Comparison of ENCODE assay signal across 20 mouse cellular contexts in the genomic region with DNA sequence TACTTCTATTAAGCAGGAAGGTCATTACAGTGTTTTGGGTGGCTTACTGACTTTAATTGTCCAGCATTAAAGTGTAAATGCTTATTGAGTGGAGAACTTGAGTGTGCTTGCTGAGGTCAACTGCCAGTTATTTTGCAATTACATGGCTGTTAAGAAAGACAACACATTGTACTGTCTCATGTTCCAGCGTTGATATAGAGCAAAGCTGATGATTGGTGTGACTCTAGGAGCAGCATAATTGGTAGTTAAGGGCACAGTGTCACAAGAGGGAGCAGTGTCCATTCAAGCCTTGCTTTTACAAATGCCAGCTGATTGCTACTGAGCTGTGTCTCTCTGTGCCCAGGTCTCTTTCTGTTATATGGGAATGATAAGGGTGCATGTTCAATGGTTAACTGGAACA.
DNase-seq lines count a peak whose midpoint lies in the region; ATAC-seq lines count a peak whose summit lies in the region.
"Had no signal": no experiment of that assay in that cellular context is flagged by ENCODE, and none has a peak within 500 bp of the region (broad histone marks: within the 10 kb centered on the region; RNA-seq: fewer than 3 reads in every experiment).

No protein-coding gene starts in this region.

- peak; percentile 62 for ATAC-seq in granulocyte monocyte progenitor cell, adult 5-6 weeks (replicated peaks; ENCODE audit: poor library complexity, severe bottlenecking)
- ATAC-seq: CD4-positive, CD25-positive, alpha-beta regulatory T cell, adult 4 months; forebrain, embryonic 13.5 days; forebrain, embryonic 15.5 days; forebrain, postnatal 0 days; Patski had no signal

- DNase-seq in 416B (ENCODE audit: low read depth): peak; percentile 63
- peak; percentile 2 for DNase-seq in ZHBTc4 (ENCODE audit: low read depth, low spot score)
- no peak for DNase-seq in layer of hippocampus, adult 8-10 months (ENCODE audit: low spot score in 2 of 2)
- no peak for DNase-seq in left cerebral cortex, adult 8-10 months (ENCODE audit: low spot score in 2 of 2)
- DNase-seq in frontal cortex, postnatal 10 days (ENCODE audit: low spot score in 2 of 2): no peak
- DNase-seq: adrenal gland, adult 8-10 months; adrenal gland, postnatal 14 days; adrenal gland, postnatal 36 days; B cell, adult 2 months; cerebellum, adult 11-12 months; cerebellum, adult 2 months; cerebellum, adult 9-10 months; cerebellum, postnatal 10 days; cerebellum, postnatal 25 days; forebrain, postnatal 0 days had no signal

Comparison
In these comparisons a context has a peak if more than half of its experiments do, and no peak if none do; other contexts are left out.
1. DNase-seq: peak in 416B (single experiment) and ZHBTc4 (single experiment); none in layer of hippocampus, adult 8-10 months (0 of 2), left cerebral cortex, adult 8-10 months (0 of 2) and frontal cortex, postnatal 10 days (0 of 2).